Mouse (Mus musculus) lung, postnatal 14 days (tissue): ENCODE data around the gene Sh3bp4.

ENCODE experiments used
- DNase-seq: peaks from one replicate; pipeline ENCODE4 v3.0.0; 2021

The Sh3bp4 gene

DNA sequence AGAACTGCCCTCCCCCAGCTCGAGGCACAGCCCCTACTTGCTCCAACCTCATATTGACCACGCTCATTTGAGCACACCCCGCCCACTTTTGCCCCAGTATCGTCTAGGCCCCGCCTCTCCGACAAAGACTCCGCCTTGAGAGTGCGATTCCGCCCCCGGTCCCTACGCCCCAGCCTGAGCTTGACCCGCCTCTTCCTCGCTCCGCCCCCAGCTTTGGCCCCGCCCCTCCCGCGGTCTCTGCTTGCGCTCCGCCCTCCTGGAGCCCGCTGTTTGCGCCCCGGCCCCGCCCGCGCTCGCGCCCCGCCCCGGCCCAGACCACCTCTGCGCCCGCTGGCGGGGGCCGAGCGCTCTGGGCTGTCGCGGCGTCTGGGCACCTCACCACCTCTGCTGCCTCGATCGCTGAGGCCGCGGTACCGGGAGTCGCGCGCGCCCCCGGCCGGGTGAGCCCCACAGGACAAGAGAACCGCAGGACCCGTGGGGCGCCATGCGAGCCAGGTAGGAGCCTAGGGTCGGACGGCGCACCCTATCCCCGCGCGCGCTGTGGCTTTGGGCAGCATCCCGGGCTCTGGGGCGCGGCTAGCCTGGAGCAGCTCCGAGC lies at the start of gene Sh3bp4:
Gene Sh3bp4, plus strand, starts transcription at position 313 of the 598 bp plus-strand sequence.
- peak; percentile 100 for DNase-seq

DNA sequence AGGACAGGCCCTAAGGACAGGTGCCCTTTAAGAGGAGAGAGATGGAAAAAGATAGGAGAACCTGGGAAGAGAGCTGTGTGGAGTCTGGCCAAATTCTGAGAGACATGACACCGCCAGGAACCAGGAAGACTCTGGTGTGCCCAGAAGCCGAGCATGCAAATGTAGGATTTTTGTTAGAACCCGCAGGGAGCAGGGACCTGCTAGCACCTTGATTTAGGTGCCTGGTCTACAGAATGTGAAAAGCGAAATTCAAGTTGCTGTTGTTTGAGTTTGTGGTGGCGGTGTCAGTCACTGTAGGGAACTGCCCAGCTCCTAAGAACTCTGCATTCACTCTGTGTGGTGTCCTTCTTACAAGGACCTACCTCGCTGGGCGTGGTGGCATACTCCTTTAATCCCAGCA lies 47.2 kb upstream of the Sh3bp4 start:
- DNase-seq: no peak

DNA sequence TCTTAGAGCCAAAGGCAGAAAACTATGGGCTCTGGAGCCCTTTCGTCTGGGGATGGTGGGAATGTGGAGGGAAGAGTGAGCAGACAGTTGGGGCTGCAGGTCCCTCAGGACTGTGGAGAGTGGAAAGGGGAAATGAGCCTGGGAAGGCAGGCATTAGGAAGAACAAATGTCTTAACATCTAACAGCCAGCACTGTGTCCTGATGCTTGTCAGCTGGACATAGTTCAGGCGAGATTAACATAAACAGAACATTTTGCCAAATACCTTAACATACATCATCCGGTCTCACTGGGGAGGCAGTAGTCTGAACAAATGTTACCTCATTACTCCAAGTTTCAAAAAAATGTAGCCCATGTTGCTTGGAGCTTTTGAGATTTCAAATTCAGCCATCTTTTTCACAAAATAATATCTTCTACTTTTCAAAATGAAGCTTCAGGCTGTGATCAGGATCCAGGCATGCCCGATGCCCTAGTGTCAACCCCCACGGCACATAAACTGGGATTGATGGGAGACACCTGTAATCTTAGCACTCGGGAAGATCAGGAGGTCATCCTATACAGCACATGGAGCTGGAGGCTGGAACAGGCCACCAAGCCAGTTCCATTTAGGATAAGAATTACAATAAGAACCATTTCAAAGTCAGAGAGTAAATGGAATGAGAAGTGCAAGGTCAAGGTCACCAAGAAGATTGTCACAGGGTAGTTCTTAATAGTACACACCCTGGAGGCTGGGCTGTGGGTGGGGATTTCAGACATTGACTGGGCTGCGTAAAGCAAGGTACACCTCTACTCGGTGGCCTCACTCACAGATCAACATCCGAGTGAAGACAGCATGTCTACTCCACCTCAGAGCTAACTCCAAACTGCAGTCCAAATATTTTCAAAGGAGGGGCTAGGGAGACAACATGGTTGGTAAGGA lies 45.3 kb upstream of the Sh3bp4 start:
- no peak for DNase-seq

DNA sequence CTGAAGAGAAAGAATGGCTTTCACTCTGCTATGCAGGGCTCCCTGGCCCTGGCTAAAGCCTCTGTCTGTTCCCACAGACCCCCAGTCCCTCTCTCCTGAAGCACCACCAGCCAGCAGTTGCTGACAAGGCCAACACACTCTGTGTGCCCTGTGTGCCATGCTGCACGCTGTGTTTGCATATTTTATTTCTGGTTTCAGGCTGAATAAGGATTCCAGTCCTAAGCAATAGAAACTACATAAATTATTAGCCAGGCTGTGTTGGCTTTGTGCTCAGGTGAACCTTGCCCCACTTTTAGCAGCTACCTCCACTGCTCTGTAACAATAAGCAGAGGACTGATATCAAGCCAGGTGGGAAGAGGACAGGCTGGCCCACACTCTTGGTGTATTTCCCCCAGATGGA lies 44.2 kb upstream of the Sh3bp4 start:
- no peak for DNase-seq

DNA sequence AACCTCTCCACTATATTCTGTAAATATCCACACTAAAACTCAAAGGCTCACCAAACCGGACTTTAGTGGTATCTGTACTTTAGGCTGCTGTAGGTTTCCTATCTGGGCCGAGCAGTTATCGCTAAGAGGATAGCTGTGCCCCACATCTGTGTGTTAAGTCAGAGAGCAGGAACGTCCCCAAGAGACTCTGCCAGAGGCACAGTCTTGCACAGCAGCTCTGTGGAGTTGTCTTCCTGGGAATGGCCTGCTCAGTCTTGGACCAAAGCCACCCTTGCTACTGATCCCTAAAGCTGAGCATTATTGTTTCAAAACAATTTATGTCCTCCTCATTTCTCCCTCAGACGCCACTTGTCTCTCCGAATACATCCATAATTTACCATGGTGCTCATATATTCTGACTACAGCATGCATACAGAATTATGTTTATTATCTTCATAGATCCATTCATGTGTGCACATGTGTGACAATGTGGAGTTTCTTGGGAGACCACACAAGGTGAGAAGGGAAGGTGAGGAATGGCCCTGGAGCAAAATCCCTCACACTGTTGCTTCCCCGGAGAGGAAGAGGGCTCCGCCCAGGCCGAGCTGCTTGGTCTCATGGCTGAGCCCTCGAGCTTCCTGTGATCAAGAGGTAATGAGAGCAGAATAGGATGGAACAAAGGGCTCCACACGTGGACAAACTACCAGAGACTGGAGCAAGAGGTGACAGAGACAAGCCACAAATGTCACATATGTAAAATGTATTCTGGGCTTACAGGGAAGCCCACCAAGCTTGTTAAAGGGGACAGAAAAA lies 40.9 kb upstream of the Sh3bp4 start:
- no peak for DNase-seq

DNA sequence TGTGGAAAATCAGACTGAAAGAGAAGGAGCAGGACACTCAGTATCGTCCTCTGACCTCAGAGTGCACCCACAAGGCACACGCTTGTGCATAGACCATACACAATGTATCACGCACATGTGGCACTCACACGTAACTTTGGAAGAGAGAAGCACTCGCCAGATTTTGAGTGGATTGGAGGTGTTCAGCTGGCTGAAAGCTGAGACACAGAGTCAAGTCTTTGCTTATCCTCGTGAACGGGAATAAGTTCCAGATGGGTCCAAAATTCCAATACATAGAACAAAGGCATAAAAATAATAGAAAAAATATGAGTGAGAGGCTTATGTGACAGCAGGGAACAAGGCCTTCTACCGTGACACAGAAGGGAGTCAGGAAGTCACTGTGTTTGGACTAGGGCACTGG lies 36.6 kb upstream of the Sh3bp4 start:
- no peak for DNase-seq

DNA sequence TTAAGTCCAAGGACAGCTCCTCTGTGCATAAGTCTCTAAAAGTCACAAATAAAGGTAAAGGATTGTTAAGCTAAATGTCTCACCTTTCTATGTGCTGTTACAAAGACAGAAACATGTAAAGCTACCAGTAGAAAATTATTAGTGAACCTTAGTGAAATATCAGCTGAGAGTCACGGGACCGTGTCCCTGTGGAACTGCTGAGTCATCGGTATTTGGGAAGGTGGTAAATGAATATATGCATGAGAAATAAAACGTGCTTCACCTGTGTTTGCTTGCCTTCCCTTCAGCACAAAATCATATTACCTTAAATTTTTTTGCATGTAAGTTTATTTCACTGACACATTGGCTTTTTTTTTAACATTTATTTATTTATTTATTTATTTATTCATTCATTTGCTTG lies 36.2 kb upstream of the Sh3bp4 start:
- no peak for DNase-seq

DNA sequence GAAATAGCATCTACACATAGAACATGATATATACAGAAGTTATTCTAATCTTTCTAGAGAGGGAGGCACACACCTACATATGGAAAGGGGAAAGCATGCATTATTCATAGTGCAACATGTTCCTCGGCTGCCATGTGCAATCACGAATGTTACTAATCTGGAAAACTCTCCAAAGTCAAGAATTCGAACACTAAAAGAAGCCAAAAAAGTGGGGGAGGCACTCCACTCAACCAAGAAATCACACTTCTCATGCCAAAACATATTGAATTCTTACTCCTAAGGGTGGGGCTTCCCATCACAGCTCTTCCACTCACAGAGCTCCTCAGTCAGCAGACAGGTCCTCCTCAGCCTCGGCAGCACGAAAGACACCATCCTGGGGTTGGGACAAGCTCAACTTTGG lies 35.1 kb upstream of the Sh3bp4 start:
- DNase-seq: no peak

DNA sequence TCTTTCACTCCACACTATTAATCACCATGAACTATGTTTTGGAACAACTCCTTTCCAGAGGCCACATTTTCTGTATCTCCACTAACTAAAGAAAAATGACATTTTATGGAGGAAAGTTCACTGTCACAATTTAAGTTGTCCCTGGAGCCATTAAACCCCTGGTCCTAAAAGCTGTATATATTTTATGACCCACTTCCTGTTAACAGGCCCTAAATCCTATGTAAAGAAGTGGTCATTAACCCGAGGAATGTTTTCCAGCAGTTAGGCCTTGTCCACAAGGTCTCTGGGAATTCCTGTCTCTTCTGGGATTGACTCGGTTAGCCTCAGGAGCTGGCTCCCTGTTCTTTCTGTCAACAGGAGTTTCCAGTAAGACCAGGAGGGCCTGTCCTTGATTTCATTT lies 30.4 kb upstream of the Sh3bp4 start:
- no peak for DNase-seq

DNA sequence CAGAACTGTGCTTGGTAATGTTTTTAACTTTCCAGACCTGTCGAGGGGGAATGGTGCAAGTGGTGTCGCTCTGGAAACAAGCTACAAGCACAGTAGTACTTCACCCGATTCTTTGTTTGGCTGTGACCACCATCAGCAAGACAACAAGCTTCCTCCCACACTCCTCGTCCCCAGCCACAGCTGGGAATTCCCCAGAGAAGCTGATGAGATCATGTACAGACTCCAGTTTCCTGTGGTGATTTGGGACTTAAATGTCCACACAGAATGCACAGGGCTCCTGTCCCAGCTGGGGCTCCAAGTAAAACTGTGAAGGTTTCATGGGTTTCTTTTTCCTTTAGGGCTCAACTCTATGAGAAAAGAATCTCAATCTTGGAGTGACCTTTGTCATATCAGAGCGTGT lies 28.9 kb upstream of the Sh3bp4 start:
- DNase-seq: peak; percentile 37

DNA sequence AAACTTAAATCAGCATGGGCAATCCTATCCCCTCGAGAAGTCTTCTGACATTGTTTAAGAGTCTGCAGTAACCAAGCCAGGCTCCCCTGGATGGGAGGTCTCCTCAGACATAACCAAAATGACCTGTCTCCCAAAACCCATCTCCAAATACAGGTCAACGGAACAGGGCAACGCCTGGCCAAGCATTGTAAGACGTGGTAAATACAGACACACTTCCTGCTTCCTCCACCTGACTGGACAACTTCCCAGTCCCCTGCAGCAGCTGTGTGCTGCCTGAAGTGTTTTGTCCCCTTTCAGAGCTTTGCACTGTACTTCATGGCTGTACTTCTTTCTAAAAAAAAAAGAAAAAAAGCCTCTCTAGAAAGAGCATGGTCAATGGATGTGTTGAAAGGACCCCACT lies 28.1 kb upstream of the Sh3bp4 start:
- no peak for DNase-seq

DNA sequence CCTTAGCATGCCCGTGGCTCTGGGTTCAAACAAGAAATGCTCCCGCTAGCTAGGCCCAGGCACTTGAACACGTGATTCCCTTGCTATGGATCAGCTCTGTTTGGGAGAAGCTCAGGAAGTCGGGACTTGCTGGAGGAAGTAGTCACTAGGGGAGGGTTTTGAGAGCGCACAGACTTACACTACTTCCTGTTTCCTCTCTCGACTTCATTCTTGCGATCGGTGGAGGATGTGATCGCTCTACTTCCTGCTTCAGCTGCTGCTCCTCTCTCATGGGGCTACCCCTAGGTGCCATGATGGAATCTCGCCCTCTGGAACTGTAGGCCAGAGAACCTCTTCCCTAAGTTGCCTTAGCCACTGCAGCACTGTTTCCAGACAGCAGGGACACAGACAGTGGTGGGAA lies 27.3 kb upstream of the Sh3bp4 start:
- no peak for DNase-seq

DNA sequence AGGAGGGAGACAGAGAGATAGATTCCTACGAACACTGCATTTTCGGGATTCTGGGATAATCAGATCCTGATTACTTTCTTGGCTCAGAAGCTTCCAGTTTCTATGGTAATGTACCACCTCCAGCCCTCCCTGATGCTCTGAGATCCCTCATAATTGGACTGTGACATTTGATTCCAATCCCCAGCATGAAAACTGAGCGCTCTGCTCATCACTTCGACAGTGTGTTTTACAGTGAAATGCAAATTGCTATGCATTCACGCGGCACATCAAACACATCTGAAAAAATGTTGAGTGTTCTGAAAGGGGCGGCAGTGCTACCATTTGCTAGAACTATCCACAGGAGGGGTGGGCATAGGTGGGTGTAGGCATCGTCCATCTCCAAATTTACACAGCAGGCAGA lies 24.8 kb upstream of the Sh3bp4 start:
- DNase-seq: no peak

DNA sequence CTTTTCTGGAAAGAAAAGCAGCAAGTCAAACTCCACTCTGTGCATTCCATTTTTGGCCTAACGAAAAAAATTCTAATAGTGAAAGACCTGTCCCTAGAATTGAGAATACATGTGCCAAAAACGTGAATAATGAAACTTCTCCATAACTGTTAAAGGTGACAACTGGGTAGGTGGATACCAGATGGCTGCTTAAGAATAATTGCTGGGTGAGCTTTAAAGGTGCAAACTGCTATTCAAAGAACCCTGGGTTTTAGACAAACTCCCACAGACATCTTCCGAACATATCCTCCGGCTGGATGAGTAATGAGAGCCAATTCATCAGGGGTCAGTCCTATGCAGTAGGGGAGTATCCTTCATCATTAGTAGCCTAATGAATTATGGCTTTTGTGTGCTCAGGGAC lies 20.7 kb upstream of the Sh3bp4 start:
- no peak for DNase-seq

DNA sequence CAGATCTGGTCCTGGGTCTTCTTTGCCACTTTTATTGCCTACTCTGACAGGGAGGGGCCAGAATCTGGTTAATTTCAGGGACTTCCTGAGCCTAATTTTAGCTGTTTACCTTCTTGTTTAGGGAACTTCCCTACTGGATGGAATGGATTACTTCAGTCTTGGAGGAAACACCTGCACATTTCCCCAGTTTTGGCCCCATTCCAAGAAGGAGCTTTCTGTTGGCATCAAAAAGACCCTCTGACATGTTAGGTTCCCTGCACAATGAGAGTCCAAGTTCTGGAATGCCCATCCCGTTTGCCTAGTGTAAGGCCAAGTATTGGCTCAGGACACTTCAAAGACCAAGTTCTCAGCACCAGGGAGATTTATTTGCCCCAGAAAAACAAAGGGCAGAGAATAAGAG lies 14.0 kb upstream of the Sh3bp4 start:
- no peak for DNase-seq

DNA sequence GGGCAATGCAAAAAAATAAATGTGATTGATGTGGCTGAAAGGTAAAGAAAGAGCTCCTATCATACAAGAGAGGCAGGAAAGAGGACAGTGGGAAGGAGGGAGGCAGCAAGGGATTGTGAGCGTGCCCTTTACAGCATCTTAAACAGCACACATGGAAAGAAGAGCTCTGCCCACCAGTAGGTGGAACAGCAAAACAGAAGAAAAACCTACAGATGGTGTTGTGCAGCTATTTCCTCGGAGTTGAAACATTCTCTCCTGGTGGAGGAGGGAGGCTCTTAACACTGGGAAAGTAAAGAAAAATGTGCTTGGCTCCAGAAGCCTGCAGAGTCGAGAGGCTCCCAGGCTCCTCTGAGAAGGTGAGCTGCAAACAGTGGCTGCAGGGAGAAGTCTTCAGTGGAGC lies 12.8 kb upstream of the Sh3bp4 start:
- DNase-seq: no peak

DNA sequence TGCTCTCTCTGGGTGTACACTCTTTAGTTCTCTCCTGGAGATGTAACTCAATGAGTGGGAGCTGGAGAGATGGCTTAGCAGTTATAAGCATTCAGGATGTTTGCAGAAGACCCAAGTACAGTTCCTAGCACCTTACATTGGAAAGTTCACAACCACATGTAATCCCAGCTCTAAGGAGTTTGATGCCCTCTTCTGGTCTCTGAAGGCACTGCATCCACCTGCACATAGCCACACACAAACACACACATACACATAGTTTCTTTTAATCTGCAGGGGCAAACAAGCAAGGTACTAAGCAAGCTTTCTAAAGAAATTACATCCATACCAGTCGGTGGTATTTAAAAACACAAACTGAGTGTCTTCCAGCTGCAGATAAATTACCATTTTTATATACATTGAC lies 12.2 kb upstream of the Sh3bp4 start:
- DNase-seq: no peak

DNA sequence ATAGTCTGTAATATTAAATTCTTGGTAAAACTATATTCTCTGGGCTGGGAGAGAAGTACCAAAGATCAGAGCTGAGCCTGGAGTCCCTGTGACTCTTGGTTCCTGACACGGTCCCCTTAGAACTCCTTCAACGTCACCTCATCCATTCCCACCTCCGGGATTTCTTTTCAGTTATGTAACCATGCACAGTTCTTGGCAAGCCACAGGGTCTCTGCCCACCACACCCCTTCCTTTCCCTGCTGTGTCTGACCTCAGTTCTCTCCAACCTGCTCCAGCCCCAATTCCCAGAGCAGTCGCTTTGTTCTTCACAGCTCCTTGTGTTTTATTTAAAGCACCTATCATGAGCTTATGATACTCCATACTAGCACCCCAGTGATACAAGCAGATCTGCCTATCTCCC lies 7.2 kb upstream of the Sh3bp4 start:
- DNase-seq: peak; percentile 31

DNA sequence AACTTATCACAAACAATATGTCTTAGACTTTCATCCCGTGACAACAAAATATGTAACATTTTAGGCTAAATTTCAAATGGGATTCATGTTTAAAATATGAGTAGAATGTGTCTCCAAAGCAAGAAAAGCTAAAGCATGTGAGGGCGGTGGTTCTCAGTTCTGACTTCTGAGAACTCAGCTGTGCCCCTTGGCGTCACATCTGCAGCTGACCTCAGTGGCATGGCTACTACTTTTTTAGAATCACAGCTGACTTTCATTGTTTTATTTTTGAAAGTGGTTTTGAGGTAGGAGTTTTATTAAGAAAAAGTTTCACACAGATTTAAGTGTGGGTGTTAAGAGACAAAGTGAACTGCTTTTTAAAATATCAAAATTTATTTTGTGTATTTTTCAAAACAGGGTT lies 6.4 kb upstream of the Sh3bp4 start:
- no peak for DNase-seq

DNA sequence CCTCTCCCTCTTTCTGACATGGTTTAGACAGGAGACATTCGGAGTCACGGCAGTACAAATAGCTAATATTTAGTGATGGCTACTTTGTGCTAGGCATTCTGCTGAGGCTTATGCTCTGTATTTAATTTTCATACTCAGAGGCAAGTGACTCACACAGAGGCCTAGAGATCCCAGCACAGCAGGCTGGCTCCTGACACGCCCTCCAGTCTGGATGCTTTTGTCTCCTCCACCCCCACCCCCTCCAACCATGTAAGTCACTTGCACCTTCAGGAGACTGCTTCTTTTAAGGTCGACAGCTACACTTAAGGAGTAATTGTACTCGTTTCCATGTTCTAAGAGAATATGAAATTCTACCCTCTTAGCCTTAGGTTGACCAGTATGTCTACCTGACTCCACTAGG lies 1.4 kb upstream of the Sh3bp4 start:
- DNase-seq: no peak

DNA sequence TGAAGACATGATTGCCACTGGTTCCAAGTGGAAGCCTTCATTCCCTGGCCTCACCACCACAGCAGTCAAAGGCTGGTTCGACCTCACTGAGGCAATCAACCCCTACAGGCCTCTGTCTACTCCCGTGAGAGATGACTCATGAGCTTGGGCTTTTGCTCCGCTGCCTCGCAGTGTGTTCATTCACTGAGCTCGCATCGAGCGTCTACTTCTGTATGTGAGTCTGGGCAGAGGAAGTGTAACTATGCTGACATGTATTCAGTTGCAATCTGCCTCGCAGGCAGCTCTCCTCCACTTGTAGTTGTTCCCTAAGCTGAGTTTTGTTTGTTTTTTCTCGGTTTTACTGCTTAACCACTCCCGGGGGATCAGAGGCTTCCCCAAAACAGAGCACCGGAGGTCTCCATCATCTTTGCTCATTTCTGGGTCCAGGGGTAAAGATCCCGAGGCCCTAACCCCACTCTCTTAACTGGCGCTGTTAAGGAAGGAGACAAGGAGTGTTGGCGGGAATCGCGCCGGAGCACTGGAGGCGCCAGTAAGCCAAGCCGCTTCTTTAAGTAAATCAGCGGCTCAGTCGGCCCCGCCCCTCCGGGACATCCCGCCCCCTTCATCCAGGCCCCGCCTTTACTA lies 624 bp upstream of the Sh3bp4 start:
- no peak for DNase-seq

DNA sequence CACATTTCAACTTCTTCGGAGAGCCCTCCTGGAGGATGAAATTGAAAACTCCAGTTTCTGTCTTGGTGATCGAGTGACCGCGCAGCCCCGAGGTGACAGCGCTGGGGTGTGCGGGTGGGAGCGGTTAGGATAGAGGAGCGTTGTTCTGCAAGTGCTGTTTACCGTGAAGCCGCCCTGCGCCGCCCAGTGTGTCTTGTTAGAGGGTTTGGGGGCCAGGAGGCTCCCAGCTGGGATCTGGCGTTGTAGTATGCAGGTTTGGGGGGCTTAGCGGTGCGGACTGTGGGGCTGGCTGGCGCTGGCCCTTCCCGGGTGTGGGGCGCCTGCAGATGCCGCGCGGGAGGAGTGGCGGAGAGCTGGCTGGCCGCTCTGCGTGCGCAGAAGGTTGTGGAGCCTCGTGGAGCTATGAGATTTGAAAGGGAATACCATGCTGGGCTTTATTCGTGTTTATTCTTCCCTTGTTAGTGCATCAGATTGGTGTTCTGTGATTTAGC lies 701 bp downstream of the Sh3bp4 start:
- peak; percentile 50 for DNase-seq
